Mouse (Mus musculus) limb, embryonic 11.5 days (tissue): ENCODE measurements around the gene Miip. TPM values are rescaled to one million over a fixed set of nuclear protein-coding genes. Genes with fewer than 3 reads are reported as not detected.

Experiments used
- ATAC-seq: fragments of 200-750 bp; cut with Nextera tagmentation; 2 replicates; pipeline ENCODE4 v1.8.0; 2017; ENCODE audit warnings: low read depth; ENCODE audit not compliant: insufficient number of reproducible peaks, low FRiP score, low TSS enrichment
- DNase-seq: peaks from one replicate; pipeline ENCODE4 v3.0.0-alpha.2; 2015; ENCODE audit warnings: low spot score
- H3K27ac ChIP-seq: fragments of 300-500 bp; sonication (generic); replicated peaks from 2 replicates; pipeline ENCODE4 v1.5.1; 2014; ENCODE audit warnings: low read depth, mild to moderate bottlenecking, low read length
- H3K27me3 ChIP-seq: fragments of 300-500 bp; sonication (generic); 2 replicates; pipeline ENCODE4 v1.6.1; 2014; ENCODE audit warnings: mild to moderate bottlenecking, low read length, mixed read lengths; ENCODE audit not compliant: control insufficient read depth, insufficient read depth
- H3K36me3 ChIP-seq: fragments of 300-500 bp; sonication (generic); 2 replicates; pipeline ENCODE4 v1.6.1; 2014; ENCODE audit warnings: mild to moderate bottlenecking, low read length, moderate library complexity, mixed read lengths; ENCODE audit not compliant: control insufficient read depth, insufficient read depth
- H3K4me1 ChIP-seq: fragments of 300-500 bp; sonication (generic); 2 replicates; pipeline ENCODE4 v1.6.1; 2014; ENCODE audit warnings: low read length, mixed read lengths; ENCODE audit not compliant: control insufficient read depth, insufficient read depth
- H3K4me2 ChIP-seq: fragments of 300-500 bp; sonication (generic); 2 replicates; pipeline ENCODE4 v1.6.1; 2014; ENCODE audit warnings: low read depth, mild to moderate bottlenecking, moderate library complexity; ENCODE audit not compliant: severe bottlenecking
- H3K4me3 ChIP-seq: fragments of 300-500 bp; sonication (generic); 2 replicates; pipeline ENCODE4 v1.5.1; 2014; ENCODE audit warnings: low read depth, low read length
- H3K9ac ChIP-seq: fragments of 300-500 bp; sonication (generic); 2 replicates; pipeline ENCODE4 v1.6.1; 2014; ENCODE audit warnings: mild to moderate bottlenecking, low read length
- H3K9me3 ChIP-seq: fragments of 300-500 bp; sonication (generic); 2 replicates; pipeline ENCODE4 v1.6.1; 2016; ENCODE audit warnings: low read length; ENCODE audit not compliant: control insufficient read depth
- WGBS: fragments of 180-500 bp; shearing (Covaris S2); extraction: QIAGEN DNeasy Blood & Tissue Kit; methylation state at CpG from one replicate; pipeline ENCODE4 v1.1.7; 2014; 5-methylcytosine and 5-hydroxymethylcytosine counted together
- polyA plus RNA-seq: library from polyadenylated mRNA; unstranded; fragments of >200 nt; fragmentation: Nextera tagmentation; extraction: Ambion mirVana; gene quantifications from 2 replicates; pipeline ENCODE4 v1.2.1, GENCODE M21; 2014

Miip gene
- polyA plus RNA-seq = 33.2 and 34.1 TPM in 2 replicates

DNA sequence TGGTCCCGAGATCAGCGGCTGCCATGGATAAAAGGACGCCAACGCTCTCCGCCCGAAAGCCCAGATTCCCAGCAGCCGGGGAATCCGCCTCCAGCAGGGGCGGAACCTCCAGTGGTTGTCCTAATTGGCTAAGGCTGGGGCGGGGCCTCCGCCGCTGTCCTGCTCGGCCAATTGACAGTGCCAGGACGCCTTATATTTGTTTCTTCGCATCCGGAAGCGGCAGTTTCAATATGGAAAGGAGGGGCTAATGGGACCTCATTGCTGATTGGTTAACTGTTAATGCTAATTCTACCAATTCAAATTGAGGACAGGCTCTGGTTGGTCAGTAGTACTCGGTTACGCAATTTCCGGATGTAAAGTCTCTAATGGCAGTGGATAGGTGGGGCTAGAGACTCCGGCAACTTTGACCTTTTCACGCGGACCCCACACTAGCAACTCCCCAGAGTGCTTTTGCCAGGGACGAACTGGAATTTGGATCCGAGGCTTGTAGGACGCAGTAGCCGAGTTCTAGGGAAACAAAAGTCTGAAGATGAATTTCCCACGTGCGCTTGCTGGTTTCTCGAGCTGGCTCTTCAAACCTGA, at the start of gene Miip, which contains the start of gene Fv1:
Gene Miip, minus strand, starts transcription at position 367 of the 582 bp plus-strand sequence.
Gene Fv1, plus strand, starts transcription at position 530 of the 582 bp plus-strand sequence.
- H3K4me2 ChIP-seq = peak within 1 kb of the TSS; percentile 81
- DNase-seq (peak; percentile 94), ATAC-seq (peak; percentile 98)
- peak within 1 kb of the TSS; percentile 79 for H3K9ac ChIP-seq
- H3K36me3 ChIP-seq = peaks cover 17% of the 10 kb centered on the region; the same call in 1 of the 2 replicates
- WGBS = under 1% methylated on average over 30 of the region's 30 CpGs
- 0 out of 2 replicates have a peak within 1 kb of the TSS, but pooled peaks have one; percentile 21 for H3K27ac ChIP-seq
- H3K27me3 ChIP-seq = no peaks in the 10 kb centered on the region
- H3K4me1 ChIP-seq = peaks cover 13% of the 10 kb centered on the region; the same call in 1 of the 2 replicates
- H3K4me3 ChIP-seq = peak within 1 kb of the TSS; percentile 83
- H3K9me3 ChIP-seq = no peaks in the 10 kb centered on the region

DNA sequence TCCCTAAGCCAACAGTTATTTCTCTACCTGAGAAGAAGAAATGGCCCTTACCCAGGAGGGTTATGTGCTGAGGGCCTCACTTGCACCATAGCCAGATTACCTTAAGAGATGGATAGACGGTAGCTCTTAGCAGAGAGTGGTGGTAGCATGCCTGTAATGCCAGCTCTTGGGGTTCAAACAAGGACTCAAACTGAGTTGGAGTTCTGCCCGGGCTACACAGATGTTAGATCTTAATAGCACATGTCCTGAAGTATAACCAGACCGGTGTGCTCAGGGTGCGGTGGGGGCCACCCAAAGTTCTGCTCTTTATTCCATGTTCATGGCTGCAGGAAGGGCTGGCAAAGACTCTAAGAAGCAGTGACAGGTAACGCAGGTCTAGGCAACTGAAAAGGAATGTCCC, 40.9 kb upstream of the Miip start:
- H3K4me2 ChIP-seq = no peak overlapping the region
- H3K9me3 ChIP-seq = no peaks in the 10 kb centered on the region
- H3K4me3 ChIP-seq = no peak overlapping the region
- no peak overlapping the region for H3K27ac ChIP-seq
- DNase-seq = no peak
- 92% methylated on average over 5 of the region's 5 CpGs for WGBS
- no peak overlapping the region for H3K9ac ChIP-seq
- peaks cover 5% of the 10 kb centered on the region for H3K36me3 ChIP-seq
- no peaks in the 10 kb centered on the region for H3K27me3 ChIP-seq
- ATAC-seq = no peak
- peaks cover 3% of the 10 kb centered on the region; the same call in 1 of the 2 replicates for H3K4me1 ChIP-seq

DNA sequence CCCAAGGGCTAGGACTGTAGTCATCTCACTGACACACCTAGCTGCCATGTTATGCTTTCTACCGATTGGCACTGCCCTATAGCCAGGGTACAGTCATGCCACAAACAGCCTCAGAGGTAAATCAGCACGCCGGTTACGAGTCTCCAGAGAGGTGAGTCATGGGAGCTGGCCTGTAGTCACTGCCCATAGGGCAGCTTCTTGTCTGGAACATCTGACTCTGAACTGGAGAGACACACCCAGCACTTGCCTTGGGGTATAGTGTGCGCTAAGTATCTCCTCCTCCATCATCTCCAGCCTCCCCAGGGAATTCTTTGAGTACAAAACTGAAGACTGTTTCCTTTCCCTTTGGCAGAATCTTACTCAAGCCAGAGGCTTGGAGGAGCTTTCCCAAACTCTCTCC, 37.6 kb upstream of the Miip start:
- Histone ChIP-seq H3K27ac (no peak overlapping the region), H3K27me3 (no peaks in the 10 kb centered on the region), H3K4me3 (no peak overlapping the region), H3K9ac (no peak overlapping the region), H3K4me1 (peaks cover 7% of the 10 kb centered on the region; the same call in 1 of the 2 replicates), H3K36me3 (no peaks in the 10 kb centered on the region), H3K4me2 (no peak overlapping the region), H3K9me3 (no peaks in the 10 kb centered on the region)
- no peak for ATAC-seq
- DNase-seq = no peak
- WGBS = 78% methylated on average over 5 of the region's 5 CpGs

DNA sequence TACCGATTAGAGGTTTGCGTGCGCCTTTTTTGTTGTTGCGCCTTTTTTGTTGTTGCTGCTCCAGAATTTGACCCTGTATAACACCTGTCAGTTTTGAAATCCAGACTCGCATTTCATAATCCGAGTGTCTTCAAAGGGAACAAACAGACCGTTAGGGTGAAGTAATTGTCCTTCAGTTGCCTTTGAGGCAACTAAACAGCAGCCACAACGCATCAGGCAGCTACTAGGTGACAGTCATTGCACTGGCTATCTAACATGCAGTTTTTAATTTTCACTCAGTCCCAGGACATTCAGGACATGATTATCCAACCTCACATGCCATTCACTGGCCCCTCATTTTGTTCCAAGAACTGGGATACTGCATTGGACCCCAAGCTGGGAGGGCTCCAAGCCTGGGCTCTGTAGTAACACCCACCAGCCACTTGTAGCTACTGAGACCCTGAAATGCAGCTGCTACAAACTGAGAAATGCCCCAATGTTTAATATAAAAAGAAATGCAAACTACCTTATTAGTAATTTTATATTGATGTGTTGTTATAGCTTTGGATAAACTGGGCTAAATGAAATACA, 36.6 kb upstream of the Miip start:
- DNase-seq (no peak), ATAC-seq (no peak)
- Histone ChIP-seq H3K4me1 (peaks cover 7% of the 10 kb centered on the region; the same call in 1 of the 2 replicates), H3K27me3 (no peaks in the 10 kb centered on the region), H3K27ac (no peak overlapping the region), H3K9me3 (no peaks in the 10 kb centered on the region), H3K4me2 (peak overlapping the region; percentile 54), H3K9ac (no peak overlapping the region; the same call in 1 of the 2 replicates), H3K4me3 (peak overlapping the region; percentile 92), H3K36me3 (no peaks in the 10 kb centered on the region)
- WGBS = 3% methylated on average over 8 of the region's 8 CpGs

DNA sequence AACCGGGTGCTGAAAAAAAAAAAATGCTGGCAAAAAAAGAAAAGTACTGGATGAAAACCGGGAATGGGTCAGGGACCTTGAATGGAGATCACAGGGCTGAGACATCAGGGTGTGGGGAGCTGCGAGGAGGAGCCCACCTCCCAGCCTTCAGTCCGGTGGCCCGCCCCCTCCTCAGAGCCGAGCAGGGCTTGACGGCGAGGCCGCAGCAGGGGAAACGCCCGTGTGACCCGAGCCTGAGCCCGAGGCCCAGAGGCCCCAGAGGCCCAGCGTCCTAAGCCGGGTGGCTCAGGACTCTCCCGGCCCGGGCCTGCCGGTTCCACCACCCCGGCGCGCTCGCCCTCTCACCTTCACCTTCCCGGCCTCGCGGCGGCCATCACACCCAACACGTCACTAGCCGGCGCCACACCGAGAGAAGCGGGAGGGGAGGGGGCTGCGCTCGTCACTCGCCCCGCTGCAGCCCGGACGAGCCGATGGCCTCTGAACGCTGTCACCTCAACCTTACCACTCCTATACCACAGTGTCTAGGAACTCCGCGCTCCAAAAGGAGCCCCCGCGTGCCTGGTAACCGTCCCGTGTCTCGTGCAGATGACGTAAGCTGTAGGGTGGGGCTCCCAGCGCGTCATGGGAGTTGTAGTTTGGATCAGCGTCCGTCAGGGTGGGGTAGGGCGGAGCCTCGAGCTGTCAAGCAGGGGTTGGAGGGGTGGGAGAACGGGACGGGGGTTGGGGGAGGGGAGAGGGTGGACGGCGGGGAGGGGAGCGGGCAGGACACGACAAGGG, 35.9 kb upstream of the Miip start, which contains the start of gene Mfn2:
Gene Mfn2, minus strand, starts transcription at position 392 of the 777 bp plus-strand sequence.
- Histone ChIP-seq H3K27ac (no peak within 1 kb of the TSS), H3K4me3 (peak within 1 kb of the TSS; percentile 92), H3K9ac (peak within 1 kb of the TSS; percentile 63), H3K36me3 (no peaks in the 10 kb centered on the region), H3K4me1 (peaks cover 7% of the 10 kb centered on the region; the same call in 1 of the 2 replicates), H3K27me3 (no peaks in the 10 kb centered on the region), H3K4me2 (peak within 1 kb of the TSS; percentile 54), H3K9me3 (no peaks in the 10 kb centered on the region)
- WGBS = under 1% methylated on average over 56 of the region's 59 CpGs
- DNase-seq (peak; percentile 91), ATAC-seq (peak; percentile 93)

DNA sequence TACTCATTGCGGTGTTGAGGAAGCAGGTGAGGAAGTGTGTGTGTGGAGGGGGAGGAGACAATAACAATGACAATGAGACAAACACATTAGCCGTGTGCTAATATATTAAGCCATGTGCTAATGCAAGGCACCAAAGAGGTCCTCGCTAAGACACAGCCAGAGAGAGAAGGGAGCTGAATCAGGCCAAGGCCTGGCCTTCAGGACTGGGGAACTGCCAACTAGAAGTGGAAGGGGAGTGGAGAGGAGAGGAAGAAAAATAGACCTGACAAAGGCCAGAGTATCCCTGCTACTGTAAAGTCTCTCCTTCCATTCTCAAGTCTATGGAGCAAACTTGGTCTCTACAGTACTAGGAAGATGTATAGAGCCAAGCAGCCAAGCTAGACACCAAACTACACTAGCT, 35.0 kb upstream of the Miip start:
- WGBS = 90% methylated on average over 3 of the region's 3 CpGs
- DNase-seq (no peak), ATAC-seq (no peak)
- H3K4me3 ChIP-seq = peak overlapping the region; percentile 92
- H3K9ac ChIP-seq = no peak overlapping the region
- H3K4me1 ChIP-seq = peaks cover 7% of the 10 kb centered on the region; the same call in 1 of the 2 replicates
- peak overlapping the region; percentile 48 for H3K4me2 ChIP-seq
- H3K27ac ChIP-seq = no peak overlapping the region
- H3K27me3 ChIP-seq = no peaks in the 10 kb centered on the region
- no peaks in the 10 kb centered on the region; the same call in 1 of the 2 replicates for H3K36me3 ChIP-seq
- no peaks in the 10 kb centered on the region for H3K9me3 ChIP-seq

DNA sequence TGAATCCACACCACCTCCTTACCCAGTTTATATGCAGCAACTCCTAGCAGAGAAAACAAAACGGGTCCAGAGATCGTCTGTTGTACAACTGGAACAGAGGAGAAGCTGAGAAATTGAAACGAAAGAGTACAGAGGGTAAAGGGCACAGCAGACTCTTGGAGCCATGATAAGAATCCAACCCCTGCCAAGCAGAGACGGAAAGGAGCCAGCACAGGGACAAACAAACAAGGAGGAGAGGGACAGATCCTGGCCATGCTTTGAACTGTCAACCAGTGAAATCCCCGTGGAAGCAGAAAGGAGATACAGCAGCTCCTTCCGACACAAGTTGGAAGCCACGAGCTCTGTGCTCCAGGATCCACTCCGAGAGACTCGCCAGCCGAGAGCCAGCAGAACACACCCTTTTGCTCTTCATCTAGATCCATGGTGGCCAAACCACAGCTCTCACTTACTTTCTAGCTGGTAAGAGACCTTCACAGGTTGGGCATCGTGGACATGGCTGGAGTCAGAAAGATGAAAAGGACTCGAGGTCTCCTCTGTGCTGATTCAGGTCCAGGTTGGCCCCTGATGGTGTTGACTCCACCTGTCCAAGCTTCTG, 34.4 kb upstream of the Miip start:
- H3K4me2 ChIP-seq = no peak overlapping the region
- peaks cover 7% of the 10 kb centered on the region; the same call in 1 of the 2 replicates for H3K4me1 ChIP-seq

DNA sequence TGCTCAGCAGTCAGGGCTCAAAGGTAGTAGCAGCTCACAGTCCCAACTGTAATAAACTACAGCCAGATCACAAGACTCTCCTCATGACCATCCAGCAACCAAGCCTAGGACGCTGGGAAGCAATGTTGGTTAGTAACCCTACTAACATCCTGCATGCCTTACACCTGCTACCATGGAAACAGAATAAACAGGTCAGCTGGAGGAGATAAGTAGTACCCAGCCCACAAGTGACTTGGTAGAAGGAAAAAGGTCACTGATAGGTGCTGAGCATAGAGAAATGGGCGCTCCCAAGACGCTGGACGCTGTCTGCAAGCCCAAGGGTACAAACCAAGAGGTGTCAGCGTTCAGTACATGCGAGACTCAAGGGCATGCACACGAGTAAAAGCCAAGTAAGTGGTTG, 31.8 kb upstream of the Miip start:
- Histone ChIP-seq H3K27ac (no peak overlapping the region), H3K4me3 (no peak overlapping the region), H3K4me1 (peaks cover 7% of the 10 kb centered on the region; the same call in 1 of the 2 replicates), H3K27me3 (no peaks in the 10 kb centered on the region), H3K9me3 (no peaks in the 10 kb centered on the region), H3K4me2 (no peak overlapping the region), H3K9ac (no peak overlapping the region), H3K36me3 (peaks cover 2% of the 10 kb centered on the region; the same call in 1 of the 2 replicates)
- ATAC-seq (no peak), DNase-seq (no peak)
- WGBS = 92% methylated on average over 7 of the region's 7 CpGs

More for the DNA sequence above, 34.4 kb upstream of the Miip start:
- DNase-seq (no peak), ATAC-seq (no peak)
- H3K9me3 ChIP-seq = no peaks in the 10 kb centered on the region
- no peak overlapping the region for H3K4me3 ChIP-seq
- H3K27me3 ChIP-seq = no peaks in the 10 kb centered on the region
- no peaks in the 10 kb centered on the region; the same call in 1 of the 2 replicates for H3K36me3 ChIP-seq
- no peak overlapping the region for H3K9ac ChIP-seq
- 96% methylated on average over 12 of the region's 12 CpGs for WGBS
- no peak overlapping the region for H3K27ac ChIP-seq
